Mouse (Mus musculus) testis, adult 2 months (tissue): Measurements from ENCODE around the gene Slc12a9. TPM values are rescaled to one million over a fixed set of nuclear protein-coding genes. Genes with fewer than 3 reads are reported as not detected.
A peak's percentile ranks its signal among the peaks of the same experiment; 100 is the strongest.

Experiments used
- H3K27ac ChIP-seq: fragments of 200-500 bp; 2 replicates; pipeline ENCODE4 v1.5.1; 2012; ENCODE audit warnings: low read depth, low read length; ENCODE audit not compliant: control insufficient read depth, insufficient read depth
- H3K27me3 ChIP-seq: fragments of 200-500 bp; 2 replicates; pipeline ENCODE4 v1.6.1; 2012; ENCODE audit warnings: mild to moderate bottlenecking, low read length, moderate library complexity; ENCODE audit not compliant: control insufficient read depth, insufficient read depth
- H3K36me3 ChIP-seq: fragments of 200-500 bp; 2 replicates; pipeline ENCODE4 v1.6.1; 2012; ENCODE audit warnings: mild to moderate bottlenecking, low read length; ENCODE audit not compliant: control insufficient read depth, insufficient read depth
- H3K4me1 ChIP-seq: fragments of 200-500 bp; 2 replicates; pipeline ENCODE4 v1.6.1; 2012; ENCODE audit warnings: low read length; ENCODE audit not compliant: control insufficient read depth, insufficient read depth
- H3K4me3 ChIP-seq: fragments of 200-500 bp; 2 replicates; pipeline ENCODE4 v1.5.1; 2012; ENCODE audit warnings: low read depth, mild to moderate bottlenecking, low read length, moderate library complexity, mixed read lengths; ENCODE audit not compliant: control insufficient read depth
- CTCF ChIP-seq: fragments of 200-500 bp; IDR thresholded peaks from 2 replicates; pipeline ENCODE4 v1.5.1; 2012; ENCODE audit warnings: low read depth, mild to moderate bottlenecking, inconsistent platforms, low read length, moderate library complexity; ENCODE audit not compliant: control insufficient read depth, insufficient read depth, insufficient replicate concordance
- POLR2A ChIP-seq: fragments of 200-500 bp; IDR thresholded peaks from 2 replicates; pipeline ENCODE4 v1.6.1; 2012; ENCODE audit warnings: low read depth, mild to moderate bottlenecking, inconsistent platforms, low read length, moderate library complexity; ENCODE audit not compliant: control insufficient read depth
- polyA plus RNA-seq: library from polyadenylated mRNA; depleted of rRNA; stranded (reverse); fragments of >200 nt; gene quantifications from 2 replicates; pipeline ENCODE4 v1.2.3, GENCODE M21; 2012

Slc12a9 gene
- polyA plus RNA-seq, 1 experiment: 3.6 TPM

GRCm38 (mm10) chr5:137306439-137307005 lies 26.9 kb downstream of the Slc12a9 start:
- H3K36me3 ChIP-seq: peaks cover 11% of the 10 kb centered on the region
- peak overlapping the region; percentile 87 for H3K4me3 ChIP-seq
- no peak for TF ChIP-seq POLR2A
- TF ChIP-seq CTCF: no peak
- H3K4me1 ChIP-seq: peaks cover 2% of the 10 kb centered on the region
- peak overlapping the region; percentile 79 for H3K27ac ChIP-seq
- no peaks in the 10 kb centered on the region for H3K27me3 ChIP-seq

GRCm38 (mm10) chr5:137305822-137306221 lies 27.6 kb downstream of the Slc12a9 start:
- Histone ChIP-seq H3K4me3 (peak overlapping the region; percentile 52), H3K4me1 (peaks cover 2% of the 10 kb centered on the region), H3K27ac (no peak overlapping the region), H3K27me3 (no peaks in the 10 kb centered on the region), H3K36me3 (peaks cover 13% of the 10 kb centered on the region)
- TF ChIP-seq POLR2A (no peak), CTCF (no peak)

- no peak overlapping the region for H3K4me3 ChIP-seq
- peaks cover 15% of the 10 kb centered on the region for H3K36me3 ChIP-seq
- no peaks in the 10 kb centered on the region for H3K27me3 ChIP-seq
- H3K4me1 ChIP-seq: peaks cover 2% of the 10 kb centered on the region
- TF ChIP-seq CTCF (no peak), POLR2A (no peak)
- no peak overlapping the region for H3K27ac ChIP-seq
These were observed 28.6 kb downstream of the Slc12a9 start for GRCm38 (mm10) chr5:137304816-137305215.

GRCm38 (mm10) chr5:137304165-137304564 lies 29.2 kb downstream of the Slc12a9 start:
- H3K27ac ChIP-seq: no peak overlapping the region
- TF ChIP-seq POLR2A (no peak), CTCF (no peak)
- H3K36me3 ChIP-seq: peaks cover 15% of the 10 kb centered on the region
- H3K27me3 ChIP-seq: no peaks in the 10 kb centered on the region
- peaks cover 2% of the 10 kb centered on the region for H3K4me1 ChIP-seq
- H3K4me3 ChIP-seq: no peak overlapping the region

- no peak for TF ChIP-seq POLR2A
- TF ChIP-seq CTCF: no peak
- Histone ChIP-seq H3K4me1 (peaks cover 2% of the 10 kb centered on the region), H3K4me3 (no peak overlapping the region), H3K27ac (peak overlapping the region; percentile 6; the same call in 1 of the 2 replicates), H3K27me3 (no peaks in the 10 kb centered on the region), H3K36me3 (peaks cover 15% of the 10 kb centered on the region)
These were observed 29.8 kb downstream of the Slc12a9 start for GRCm38 (mm10) chr5:137303609-137304008.

- Histone ChIP-seq H3K27ac (no peak overlapping the region), H3K27me3 (no peaks in the 10 kb centered on the region), H3K36me3 (peaks cover 19% of the 10 kb centered on the region), H3K4me3 (no peak overlapping the region), H3K4me1 (peaks cover under 1% of the 10 kb centered on the region)
- TF ChIP-seq CTCF: no peak
- TF ChIP-seq POLR2A: no peak
These were observed 32.1 kb downstream of the Slc12a9 start for GRCm38 (mm10) chr5:137301253-137301652.

- H3K36me3 ChIP-seq: peaks cover 18% of the 10 kb centered on the region
- no peak overlapping the region for H3K4me3 ChIP-seq
- TF ChIP-seq POLR2A (no peak), CTCF (no peak)
- H3K4me1 ChIP-seq: peaks cover 11% of the 10 kb centered on the region
- no peaks in the 10 kb centered on the region for H3K27me3 ChIP-seq
- H3K27ac ChIP-seq: no peak overlapping the region
These were observed 34.2 kb downstream of the Slc12a9 start for GRCm38 (mm10) chr5:137299240-137299639.
